Mouse (Mus musculus) bone marrow macrophage, adult 2 months (primary cell): ENCODE data around the gene Ctxn1.

Source experiments
- CTCF ChIP-seq: IDR thresholded peaks from 2 replicates; pipeline ENCODE4 v1.5.1; 2012; ENCODE audit warnings: low read depth, mild to moderate bottlenecking, low read length, moderate library complexity
- POLR2A ChIP-seq: IDR thresholded peaks from 2 replicates; pipeline ENCODE4 v1.6.1; 2012; ENCODE audit warnings: mild to moderate bottlenecking, low read depth, low read length, borderline replicate concordance

- no peak for TF ChIP-seq CTCF
- TF ChIP-seq POLR2A = no peak
Observed at GRCm38 (mm10) chr8:4276111-4276465, 17.0 kb upstream of the Ctxn1 start.
